Mouse (Mus musculus): Measurements from ENCODE around the gene Fam193a. TPM values are rescaled to one million over a fixed set of nuclear protein-coding genes. Genes with fewer than 3 reads are reported as not detected.

Fam193a gene
- polyA plus RNA-seq, 1 experiment: 137 TPM

DNA sequence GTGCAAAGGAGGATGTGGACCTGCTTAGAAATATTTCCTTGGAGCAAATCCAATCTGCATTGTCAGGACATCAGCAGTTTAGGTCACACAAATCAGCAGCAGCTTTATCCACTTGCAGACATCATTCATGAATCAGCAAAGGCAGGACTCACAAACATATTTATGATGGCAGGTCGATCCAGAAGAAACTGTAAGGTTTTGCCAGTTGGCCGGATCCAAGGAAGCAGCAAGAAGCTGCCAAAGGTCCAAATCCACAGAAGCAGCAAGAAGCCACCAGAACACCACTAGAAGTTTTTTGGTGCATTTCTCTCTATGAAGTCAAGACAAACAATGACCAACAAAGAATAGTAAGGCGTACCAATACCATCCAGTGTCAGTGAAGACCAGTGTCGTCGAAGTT lies 15.9 kb downstream of the Fam193a start:
- no peaks in the 10 kb centered on the region for H3K36me3 ChIP-seq (ENCODE audit: control insufficient read depth, insufficient read depth, low read length)
- no peaks in the 10 kb centered on the region for H3K4me1 ChIP-seq (ENCODE audit: control insufficient read depth, insufficient read depth, low read length)
- no peak for TF ChIP-seq POLR2A (IDR thresholded peaks at IDR 0.05; ENCODE audit: control insufficient read depth, low read depth, low read length)
- no peak for TF ChIP-seq CTCF (IDR thresholded peaks at IDR 0.05; ENCODE audit: control insufficient read depth, insufficient read depth, insufficient replicate concordance, low read depth, low read length)
- no peaks in the 10 kb centered on the region for H3K27me3 ChIP-seq (ENCODE audit: control insufficient read depth, insufficient read depth, low read length)
- H3K4me3 ChIP-seq (ENCODE audit: control insufficient read depth, low read depth, low read length): no peak overlapping the region
- H3K27ac ChIP-seq (ENCODE audit: control insufficient read depth, insufficient read depth, low read depth, low read length): no peak overlapping the region

- Histone ChIP-seq H3K4me3 (ENCODE audit: control insufficient read depth, low read depth, low read length) (no peak overlapping the region), H3K4me1 (ENCODE audit: control insufficient read depth, insufficient read depth, low read length) (no peaks in the 10 kb centered on the region), H3K36me3 (ENCODE audit: control insufficient read depth, insufficient read depth, low read length) (no peaks in the 10 kb centered on the region), H3K27me3 (ENCODE audit: control insufficient read depth, insufficient read depth, low read length) (no peaks in the 10 kb centered on the region), H3K27ac (ENCODE audit: control insufficient read depth, insufficient read depth, low read depth, low read length) (no peak overlapping the region)
- no peak for TF ChIP-seq POLR2A (IDR thresholded peaks at IDR 0.05; ENCODE audit: control insufficient read depth, low read depth, low read length)
- TF ChIP-seq CTCF (IDR thresholded peaks at IDR 0.05; ENCODE audit: control insufficient read depth, insufficient read depth, insufficient replicate concordance, low read depth, low read length): no peak
Observed at GRCm38 (mm10) chr5:34386744-34387143, 17.0 kb downstream of the Fam193a start.

DNA sequence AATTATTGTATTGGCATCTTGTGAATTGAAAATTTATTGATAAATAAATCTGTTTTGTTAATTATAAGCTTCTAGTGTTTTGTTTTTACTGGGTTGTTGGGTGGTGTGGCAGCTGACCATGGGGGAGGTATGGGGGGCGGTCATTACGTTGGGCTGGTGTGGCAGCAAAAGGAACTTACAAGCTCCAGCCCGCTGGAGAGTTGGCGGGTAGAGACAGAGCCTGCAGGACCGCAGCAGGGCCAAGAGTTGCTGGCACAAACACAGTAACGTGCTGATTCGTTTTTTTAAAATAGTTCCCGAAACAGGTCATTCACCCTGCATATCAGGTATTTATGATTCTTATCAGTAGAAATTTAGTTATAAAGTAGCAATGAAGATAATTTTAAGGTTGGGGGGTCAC lies 23.5 kb downstream of the Fam193a start:
- H3K27me3 ChIP-seq (ENCODE audit: control insufficient read depth, insufficient read depth, low read length): no peaks in the 10 kb centered on the region
- no peak overlapping the region for H3K4me3 ChIP-seq (ENCODE audit: control insufficient read depth, low read depth, low read length)
- TF ChIP-seq POLR2A (IDR thresholded peaks at IDR 0.05; ENCODE audit: control insufficient read depth, low read depth, low read length) (no peak), CTCF (IDR thresholded peaks at IDR 0.05; ENCODE audit: control insufficient read depth, insufficient read depth, insufficient replicate concordance, low read depth, low read length) (no peak)
- no peak overlapping the region for H3K27ac ChIP-seq (ENCODE audit: control insufficient read depth, insufficient read depth, low read depth, low read length)
- H3K36me3 ChIP-seq (ENCODE audit: control insufficient read depth, insufficient read depth, low read length): no peaks in the 10 kb centered on the region
- H3K4me1 ChIP-seq (ENCODE audit: control insufficient read depth, insufficient read depth, low read length): no peaks in the 10 kb centered on the region

GRCm38 (mm10) chr5:34395347-34395746 lies 25.6 kb downstream of the Fam193a start:
- no peak for TF ChIP-seq POLR2A (IDR thresholded peaks at IDR 0.05; ENCODE audit: control insufficient read depth, low read depth, low read length)
- TF ChIP-seq CTCF (IDR thresholded peaks at IDR 0.05; ENCODE audit: control insufficient read depth, insufficient read depth, insufficient replicate concordance, low read depth, low read length): no peak

GRCm38 (mm10) chr5:34395850-34396540 lies 26.3 kb downstream of the Fam193a start:
- TF ChIP-seq POLR2A (IDR thresholded peaks at IDR 0.05; ENCODE audit: control insufficient read depth, low read depth, low read length): no peak
- TF ChIP-seq CTCF (IDR thresholded peaks at IDR 0.05; ENCODE audit: control insufficient read depth, insufficient read depth, insufficient replicate concordance, low read depth, low read length): no peak
- no peaks in the 10 kb centered on the region for H3K4me1 ChIP-seq (ENCODE audit: control insufficient read depth, insufficient read depth, low read length)
- H3K4me3 ChIP-seq (ENCODE audit: control insufficient read depth, low read depth, low read length): no peak overlapping the region
- H3K27ac ChIP-seq (ENCODE audit: control insufficient read depth, insufficient read depth, low read depth, low read length): no peak overlapping the region
- no peaks in the 10 kb centered on the region for H3K36me3 ChIP-seq (ENCODE audit: control insufficient read depth, insufficient read depth, low read length)
- no peaks in the 10 kb centered on the region for H3K27me3 ChIP-seq (ENCODE audit: control insufficient read depth, insufficient read depth, low read length)

More at GRCm38 (mm10) chr5:34395347-34395746, 25.6 kb downstream of the Fam193a start:
- no peaks in the 10 kb centered on the region for H3K4me1 ChIP-seq (ENCODE audit: control insufficient read depth, insufficient read depth, low read length)
- H3K27ac ChIP-seq (ENCODE audit: control insufficient read depth, insufficient read depth, low read depth, low read length): no peak overlapping the region
- H3K4me3 ChIP-seq (ENCODE audit: control insufficient read depth, low read depth, low read length): no peak overlapping the region
- no peaks in the 10 kb centered on the region for H3K27me3 ChIP-seq (ENCODE audit: control insufficient read depth, insufficient read depth, low read length)
- H3K36me3 ChIP-seq (ENCODE audit: control insufficient read depth, insufficient read depth, low read length): no peaks in the 10 kb centered on the region

DNA sequence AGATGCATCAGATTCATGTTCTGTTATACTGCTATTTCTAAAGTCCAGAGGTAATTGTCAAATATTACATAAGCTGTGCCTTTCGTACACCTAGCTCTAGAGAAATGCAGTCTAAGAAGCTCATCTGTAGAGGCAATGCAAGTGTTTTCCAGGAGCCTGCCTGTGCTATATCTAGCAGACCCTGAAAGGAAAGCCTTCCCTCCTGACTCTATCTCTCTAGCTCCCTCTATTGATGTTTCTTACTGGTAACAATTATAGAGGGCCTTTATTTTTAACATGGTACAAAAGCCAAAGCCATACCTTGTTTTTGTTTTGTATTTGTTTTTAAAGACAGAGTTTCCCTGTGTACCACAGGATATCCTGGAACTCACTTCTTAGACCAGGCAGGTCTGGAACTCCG lies 28.1 kb downstream of the Fam193a start:
- H3K36me3 ChIP-seq (ENCODE audit: control insufficient read depth, insufficient read depth, low read length): no peaks in the 10 kb centered on the region
- no peak overlapping the region for H3K4me3 ChIP-seq (ENCODE audit: control insufficient read depth, low read depth, low read length)
- TF ChIP-seq POLR2A (IDR thresholded peaks at IDR 0.05; ENCODE audit: control insufficient read depth, low read depth, low read length) (no peak), CTCF (IDR thresholded peaks at IDR 0.05; ENCODE audit: control insufficient read depth, insufficient read depth, insufficient replicate concordance, low read depth, low read length) (no peak)
- H3K27ac ChIP-seq (ENCODE audit: control insufficient read depth, insufficient read depth, low read depth, low read length): no peak overlapping the region
- H3K4me1 ChIP-seq (ENCODE audit: control insufficient read depth, insufficient read depth, low read length): no peaks in the 10 kb centered on the region
- no peaks in the 10 kb centered on the region for H3K27me3 ChIP-seq (ENCODE audit: control insufficient read depth, insufficient read depth, low read length)

DNA sequence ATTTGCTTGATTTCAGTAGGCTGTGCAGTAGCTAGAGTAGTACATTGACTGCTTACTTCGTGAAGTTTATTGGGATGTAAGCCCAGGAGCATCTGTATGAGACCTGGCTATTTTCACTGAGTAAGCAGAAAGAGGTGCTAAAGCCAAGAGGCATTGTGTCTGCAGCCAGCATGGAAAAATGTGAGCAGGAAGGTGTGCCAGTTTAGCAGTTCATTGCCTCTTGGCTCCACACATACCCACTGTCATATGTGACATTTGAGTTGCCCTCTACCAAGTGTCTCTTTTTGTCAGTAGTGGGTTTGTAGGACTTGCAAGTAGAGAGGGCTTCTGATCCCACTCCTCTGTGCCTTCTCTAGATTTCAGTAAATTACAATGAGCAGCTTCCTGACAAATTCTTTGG lies 28.6 kb downstream of the Fam193a start:
- Histone ChIP-seq H3K27ac (ENCODE audit: control insufficient read depth, insufficient read depth, low read depth, low read length) (no peak overlapping the region), H3K36me3 (ENCODE audit: control insufficient read depth, insufficient read depth, low read length) (no peaks in the 10 kb centered on the region), H3K4me1 (ENCODE audit: control insufficient read depth, insufficient read depth, low read length) (no peaks in the 10 kb centered on the region), H3K27me3 (ENCODE audit: control insufficient read depth, insufficient read depth, low read length) (no peaks in the 10 kb centered on the region), H3K4me3 (ENCODE audit: control insufficient read depth, low read depth, low read length) (no peak overlapping the region)
- TF ChIP-seq CTCF (IDR thresholded peaks at IDR 0.05; ENCODE audit: control insufficient read depth, insufficient read depth, insufficient replicate concordance, low read depth, low read length): no peak
- no peak for TF ChIP-seq POLR2A (IDR thresholded peaks at IDR 0.05; ENCODE audit: control insufficient read depth, low read depth, low read length)

All from testis, adult 2 months (tissue).